Comparison of ENCODE assay signal across 19 mouse cellular contexts in the genomic region with DNA sequence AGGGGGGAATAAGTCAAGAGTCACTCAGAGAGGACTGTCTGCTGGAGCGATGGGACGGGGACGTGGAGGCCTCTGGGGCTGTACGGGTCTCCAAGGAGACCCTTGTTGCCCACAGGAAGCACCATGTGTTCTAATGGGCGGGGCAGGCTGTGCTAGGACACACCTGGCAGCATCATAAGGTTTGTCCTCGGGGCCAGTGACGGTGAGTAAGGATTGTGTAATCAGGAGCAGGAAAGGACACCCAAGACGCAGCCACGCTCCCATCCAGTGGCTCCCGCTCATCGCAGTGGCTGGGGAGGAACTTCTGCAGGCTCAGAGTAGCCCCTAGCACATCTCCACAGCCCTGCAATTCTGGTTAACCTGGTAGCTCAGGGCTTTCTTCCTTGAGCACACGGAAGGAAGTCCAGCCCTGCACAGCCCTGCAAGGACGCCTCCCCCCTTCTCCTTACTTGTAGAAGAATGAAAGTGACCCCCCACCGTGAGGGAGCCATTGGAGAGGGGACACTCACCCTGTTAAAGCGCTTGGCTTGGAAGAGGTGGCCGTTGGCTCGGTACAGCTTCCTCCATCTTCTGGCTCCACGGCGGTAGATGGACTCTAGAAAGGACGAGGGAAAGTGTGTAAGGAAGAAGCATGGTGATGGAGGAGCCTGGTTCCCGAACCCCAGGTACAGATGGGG. TPM values are rescaled to one million over a fixed set of nuclear protein-coding genes. Genes with fewer than 3 reads are reported as not detected.
A peak's percentile ranks its signal among the peaks of the same experiment; 100 is the strongest.
DNase-seq lines count a peak whose midpoint lies in the region; ATAC-seq and TF ChIP-seq lines count a peak whose summit lies in the region.
"Had no signal": no experiment of that assay in that cellular context is flagged by ENCODE, and none has a peak within 500 bp of the region (broad histone marks: within the 10 kb centered on the region; RNA-seq: fewer than 3 reads in every experiment).

No protein-coding gene starts in this region.

- H3K4me3 ChIP-seq in hindbrain, embryonic 10.5 days = no peak overlapping the region
- no peak overlapping the region for H3K4me3 ChIP-seq in hindbrain, embryonic 16.5 days (ENCODE audit: low read length)
- no peak overlapping the region for H3K4me3 ChIP-seq in stomach, embryonic 16.5 days (replicated peaks; ENCODE audit: low read length)
- no peak overlapping the region for H3K4me3 ChIP-seq in stomach, postnatal 0 days (ENCODE audit: low read depth, low read length)
- no peak overlapping the region for H3K4me3 ChIP-seq in embryonic facial prominence, embryonic 15.5 days (replicated peaks)
- H3K4me3 ChIP-seq in limb, embryonic 14.5 days (replicated peaks; ENCODE audit: low read length) = no peak overlapping the region
- H3K4me3 ChIP-seq: forebrain, embryonic 12.5 days; heart, embryonic 13.5 days had no signal

- TF ChIP-seq POLR2A in limb, embryonic 14.5 days (IDR thresholded peaks at IDR 0.05; ENCODE audit: borderline replicate concordance, extremely low read depth, insufficient read depth, insufficient read length) = no peak

- no peaks in the 10 kb centered on the region for H3K36me3 ChIP-seq in hindbrain, embryonic 10.5 days
- H3K36me3 ChIP-seq in hindbrain, embryonic 16.5 days (ENCODE audit: control insufficient read depth, insufficient read depth, low read length) = no peaks in the 10 kb centered on the region
- no peaks in the 10 kb centered on the region for H3K36me3 ChIP-seq in stomach, embryonic 16.5 days (ENCODE audit: control insufficient read depth, insufficient read depth, low read length)
- H3K36me3 ChIP-seq in stomach, postnatal 0 days (ENCODE audit: control insufficient read depth, insufficient read depth, low read length) = no peaks in the 10 kb centered on the region
- no peaks in the 10 kb centered on the region for H3K36me3 ChIP-seq in embryonic facial prominence, embryonic 15.5 days
- H3K36me3 ChIP-seq in limb, embryonic 14.5 days (ENCODE audit: control insufficient read depth, insufficient read depth, low read length) = no peaks in the 10 kb centered on the region
- H3K36me3 ChIP-seq: forebrain, embryonic 12.5 days; heart, embryonic 13.5 days had no signal

- H3K4me2 ChIP-seq in hindbrain, embryonic 16.5 days (ENCODE audit: low read length) = no peak overlapping the region
- no peak overlapping the region for H3K4me2 ChIP-seq in stomach, embryonic 16.5 days (ENCODE audit: low read depth, low read length)
- H3K4me2 ChIP-seq in stomach, postnatal 0 days (replicated peaks; ENCODE audit: low read depth) = no peak overlapping the region
- H3K4me2 ChIP-seq in embryonic facial prominence, embryonic 15.5 days (replicated peaks) = no peak overlapping the region
- H3K4me2 ChIP-seq in limb, embryonic 14.5 days (replicated peaks; ENCODE audit: low read depth, low read length, severe bottlenecking) = no peak overlapping the region
- H3K4me2 ChIP-seq: forebrain, embryonic 12.5 days; heart, embryonic 13.5 days had no signal

- no peak for TF ChIP-seq CTCF in stomach, postnatal 0 days (IDR thresholded peaks at IDR 0.05; ENCODE audit: low read depth)

- ATAC-seq in hindbrain, embryonic 16.5 days = no peak
- peak; percentile 17; the same call in 1 of the 2 replicates for ATAC-seq in stomach, embryonic 16.5 days (ENCODE audit: insufficient read depth, low FRiP score)
- ATAC-seq in stomach, postnatal 0 days (ENCODE audit: low FRiP score, low TSS enrichment) = no peak
- ATAC-seq in embryonic facial prominence, embryonic 15.5 days (ENCODE audit: insufficient number of reproducible peaks, low FRiP score, low TSS enrichment, low read depth) = 0 out of 2 replicates have a peak, but pooled peaks have one; percentile 12
- no peak for ATAC-seq in limb, embryonic 14.5 days (ENCODE audit: low FRiP score, low read depth)

- DNase-seq in hindbrain, embryonic 10.5 days (ENCODE audit: low spot score) = no peak
- no peak for DNase-seq in stomach, postnatal 0 days (ENCODE audit: low spot score)
- no peak for DNase-seq in limb, embryonic 14.5 days (ENCODE audit: low spot score)
- no peak for DNase-seq in Muller cell, postnatal 12 days (ENCODE audit: inconsistent ontology term)
- DNase-seq: adrenal gland, postnatal 25 days; gastrocnemius, postnatal 14 days; heart, adult 18-20 months; heart, postnatal 36 days; kidney, adult 11 months; kidney, postnatal 14 days; liver; lung, postnatal 10 days; retina, postnatal 1 day; thymus, postnatal 25 days had no signal

- H3K27me3 ChIP-seq in hindbrain, embryonic 10.5 days (ENCODE audit: insufficient read depth, poor library complexity, severe bottlenecking) = no peaks in the 10 kb centered on the region
- no peaks in the 10 kb centered on the region for H3K27me3 ChIP-seq in hindbrain, embryonic 16.5 days (replicated peaks; ENCODE audit: control insufficient read depth, insufficient read depth, low read length)
- no peaks in the 10 kb centered on the region for H3K27me3 ChIP-seq in stomach, embryonic 16.5 days (ENCODE audit: control insufficient read depth, insufficient read depth, low read length)
- H3K27me3 ChIP-seq in stomach, postnatal 0 days (ENCODE audit: control insufficient read depth, insufficient read depth, low read length) = no peaks in the 10 kb centered on the region
- no peaks in the 10 kb centered on the region for H3K27me3 ChIP-seq in embryonic facial prominence, embryonic 15.5 days
- H3K27me3 ChIP-seq in limb, embryonic 14.5 days (ENCODE audit: control insufficient read depth, insufficient read depth, low read length) = no peaks in the 10 kb centered on the region
- H3K27me3 ChIP-seq: forebrain, embryonic 12.5 days; heart, embryonic 13.5 days had no signal

- H3K9me3 ChIP-seq in hindbrain, embryonic 10.5 days = no peaks in the 10 kb centered on the region
- H3K9me3 ChIP-seq in hindbrain, embryonic 16.5 days (ENCODE audit: control insufficient read depth, low read length) = no peaks in the 10 kb centered on the region
- H3K9me3 ChIP-seq in stomach, embryonic 16.5 days (replicated peaks; ENCODE audit: control insufficient read depth, low read length) = no peaks in the 10 kb centered on the region
- H3K9me3 ChIP-seq in stomach, postnatal 0 days (ENCODE audit: control insufficient read depth, low read length) = no peaks in the 10 kb centered on the region
- H3K9me3 ChIP-seq in embryonic facial prominence, embryonic 15.5 days (replicated peaks) = no peaks in the 10 kb centered on the region
- no peaks in the 10 kb centered on the region for H3K9me3 ChIP-seq in limb, embryonic 14.5 days (ENCODE audit: control insufficient read depth, low read length)
- H3K9me3 ChIP-seq: forebrain, embryonic 12.5 days; heart, embryonic 13.5 days had no signal

- TF ChIP-seq EP300 in stomach, postnatal 0 days (optimal IDR thresholded peaks at IDR 0.05) = no peak

- peak overlapping the region; percentile 59 for H3K27ac ChIP-seq in hindbrain, embryonic 10.5 days
- H3K27ac ChIP-seq in hindbrain, embryonic 16.5 days (ENCODE audit: low read depth, low read length) = no peak overlapping the region
- H3K27ac ChIP-seq in stomach, embryonic 16.5 days (ENCODE audit: low read length) = no peak overlapping the region
- H3K27ac ChIP-seq in stomach, postnatal 0 days (replicated peaks) = no peak overlapping the region
- no peak overlapping the region for H3K27ac ChIP-seq in embryonic facial prominence, embryonic 15.5 days (replicated peaks)
- peak overlapping the region; percentile 74; the same call in 1 of the 2 replicates for H3K27ac ChIP-seq in limb, embryonic 14.5 days (replicated peaks; ENCODE audit: low read depth, low read length)
- H3K27ac ChIP-seq: forebrain, embryonic 12.5 days; heart, embryonic 13.5 days had no signal

- 81% methylated on average over 21 of the region's 21 CpGs for WGBS in hindbrain, embryonic 10.5 days
- 78% methylated on average over 21 of the region's 21 CpGs for WGBS in hindbrain, embryonic 16.5 days
- 75% methylated on average over 21 of the region's 21 CpGs for WGBS in stomach, embryonic 16.5 days
- WGBS in stomach, postnatal 0 days = 67% methylated on average over 21 of the region's 21 CpGs
- 77% methylated on average over 21 of the region's 21 CpGs for WGBS in embryonic facial prominence, embryonic 15.5 days
- WGBS in limb, embryonic 14.5 days = 79% methylated on average over 21 of the region's 21 CpGs

- no peak overlapping the region for H3K9ac ChIP-seq in hindbrain, embryonic 16.5 days (ENCODE audit: low read depth, low read length)
- H3K9ac ChIP-seq in stomach, embryonic 16.5 days (ENCODE audit: low read length) = no peak overlapping the region
- H3K9ac ChIP-seq in stomach, postnatal 0 days (ENCODE audit: low read length) = no peak overlapping the region
- no peak overlapping the region; the same call in 1 of the 2 replicates for H3K9ac ChIP-seq in embryonic facial prominence, embryonic 15.5 days
- H3K9ac ChIP-seq in limb, embryonic 14.5 days (ENCODE audit: low read depth, low read length, severe bottlenecking) = 0 out of 2 replicates have a peak overlapping the region, but pooled peaks have one; percentile 18
- H3K9ac ChIP-seq: forebrain, embryonic 12.5 days; heart, embryonic 13.5 days had no signal

- H3K4me1 ChIP-seq in hindbrain, embryonic 10.5 days (replicated peaks) = peaks cover 28% of the 10 kb centered on the region
- peaks cover 17% of the 10 kb centered on the region for H3K4me1 ChIP-seq in hindbrain, embryonic 16.5 days (ENCODE audit: control insufficient read depth, insufficient read depth, low read depth, low read length)
- H3K4me1 ChIP-seq in stomach, embryonic 16.5 days (ENCODE audit: control insufficient read depth, insufficient read depth, low read length) = no peaks in the 10 kb centered on the region
- H3K4me1 ChIP-seq in stomach, postnatal 0 days (replicated peaks; ENCODE audit: control insufficient read depth, insufficient read depth) = no peaks in the 10 kb centered on the region
- peaks cover 11% of the 10 kb centered on the region for H3K4me1 ChIP-seq in embryonic facial prominence, embryonic 15.5 days
- H3K4me1 ChIP-seq in limb, embryonic 14.5 days (ENCODE audit: control insufficient read depth, insufficient read depth, low read length) = peaks cover 17% of the 10 kb centered on the region
- H3K4me1 ChIP-seq: heart, embryonic 13.5 days had no signal

RNA-seq across cellular contexts. Expression of gene Faap20, which starts 51.0 kb away (rescaled TPM):
- 115 and 118 TPM in 2 replicates for polyA plus RNA-seq in hindbrain, embryonic 10.5 days (2016; fragmentation: Nextera tagmentation; extraction: Ambion mirVana)
- 72.1 and 72.5 TPM in 2 replicates for polyA plus RNA-seq in hindbrain, embryonic 16.5 days (2015; fragmentation: Nextera tagmentation; extraction: Ambion mirVana)
- polyA plus RNA-seq in stomach, embryonic 16.5 days (2015; fragmentation: Nextera tagmentation; extraction: Ambion mirVana) = 58.4 and 60.1 TPM in 2 replicates
- 43.5 and 46.3 TPM in 2 replicates for polyA plus RNA-seq in stomach, postnatal 0 days (2015; fragmentation: Nextera tagmentation; extraction: Ambion mirVana)
- 74.9 and 75.0 TPM in 2 replicates for polyA plus RNA-seq in embryonic facial prominence, embryonic 15.5 days (2015; fragmentation: Nextera tagmentation; extraction: Ambion mirVana)
- polyA plus RNA-seq in limb, embryonic 14.5 days (2012; rRNA removed) = 64.6 and 85.1 TPM in 2 replicates
- polyA plus RNA-seq in limb, embryonic 14.5 days (2014; fragmentation: Nextera tagmentation; extraction: Ambion mirVana) = 72.5 and 84.8 TPM in 2 replicates

Comparison
In these comparisons a context has a peak if more than half of its experiments do, and no peak if none do; other contexts are left out.
1. H3K27ac ChIP-seq: peak in hindbrain, embryonic 10.5 days (single experiment) and limb, embryonic 14.5 days (single experiment); none in hindbrain, embryonic 16.5 days (single experiment), stomach, embryonic 16.5 days (single experiment), stomach, postnatal 0 days (single experiment) and embryonic facial prominence, embryonic 15.5 days (single experiment).
2. ATAC-seq: peak in stomach, embryonic 16.5 days (single experiment) and embryonic facial prominence, embryonic 15.5 days (single experiment); none in hindbrain, embryonic 16.5 days (single experiment), stomach, postnatal 0 days (single experiment) and limb, embryonic 14.5 days (single experiment).